Mouse (Mus musculus): ENCODE measurements at regions not wholly inside any gene's neighbourhood (a gene's known extent, or its start where the extent isn't known, plus 50 kb on each side); places are given as distances from the start of the nearest gene placed in this dataset.

DNA sequence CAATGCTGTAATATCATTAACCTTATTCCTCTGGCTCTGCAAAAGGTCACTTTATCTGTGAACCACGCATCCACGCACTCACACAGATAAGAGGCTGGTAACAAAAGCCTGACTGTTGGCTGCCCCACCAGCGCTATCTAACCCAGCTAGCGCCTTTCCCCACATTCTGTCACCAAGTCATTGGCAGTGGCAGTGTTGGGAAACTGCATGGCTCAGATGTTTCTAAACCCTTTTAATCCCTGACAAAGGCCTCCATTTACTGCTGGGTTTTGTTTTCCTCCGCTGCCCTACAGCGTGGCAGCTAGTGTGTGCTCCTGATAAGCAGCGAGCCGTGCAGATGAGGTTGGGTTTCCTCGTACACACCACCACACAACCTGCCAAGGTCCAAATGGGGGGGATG lies 55.7 kb downstream of the Id4 start:
- H3K4me3 ChIP-seq (ENCODE audit: low read length), result no peak overlapping the region
- peak; percentile 46; the same call in 1 of the 2 replicates for ATAC-seq (ENCODE audit: low FRiP score, low TSS enrichment)
- 52% methylated on average over 9 of the region's 9 CpGs for WGBS
- no peak overlapping the region; the same call in 1 of the 2 replicates for H3K27ac ChIP-seq (ENCODE audit: low read depth, low read length)
- no peaks in the 10 kb centered on the region for H3K36me3 ChIP-seq (ENCODE audit: control insufficient read depth, insufficient read depth, low read length)
- no peaks in the 10 kb centered on the region for H3K27me3 ChIP-seq (ENCODE audit: control insufficient read depth, insufficient read depth, low read length)
- H3K9ac ChIP-seq (ENCODE audit: low read depth, low read length), result no peak overlapping the region
- no peaks in the 10 kb centered on the region for H3K9me3 ChIP-seq (ENCODE audit: control insufficient read depth, low read length)
- 0 out of 2 replicates have a peak, but pooled peaks cover 2% of the 10 kb centered on the region for H3K4me1 ChIP-seq (ENCODE audit: control insufficient read depth, insufficient read depth, low read length)
- no peak overlapping the region for H3K4me2 ChIP-seq (replicated peaks; ENCODE audit: low read depth, low read length)

DNA sequence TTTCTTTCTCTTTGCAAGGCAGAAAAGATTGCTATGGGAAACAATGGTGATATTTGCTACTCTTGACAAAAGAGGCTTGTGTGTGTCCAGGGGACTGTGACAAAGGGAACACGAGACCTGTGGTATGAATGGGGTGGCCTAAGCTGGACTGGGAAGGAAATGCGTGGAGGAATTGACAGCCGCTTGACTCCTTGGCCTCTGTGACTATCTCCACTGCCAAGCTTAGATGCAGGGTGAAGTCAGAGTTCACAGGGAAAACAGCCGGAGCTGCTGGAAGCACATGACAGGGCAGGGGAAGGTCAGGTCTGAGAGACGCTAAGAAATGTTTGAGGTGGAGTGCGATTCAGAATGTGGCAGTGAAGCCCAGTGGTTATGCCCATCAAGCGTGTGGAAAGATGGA lies 56.4 kb downstream of the Id4 start:
- Histone ChIP-seq H3K4me2 (replicated peaks; ENCODE audit: low read depth, low read length) (no peak overlapping the region), H3K27ac (ENCODE audit: low read depth, low read length) (no peak overlapping the region), H3K4me1 (ENCODE audit: control insufficient read depth, insufficient read depth, low read length) (0 out of 2 replicates have a peak, but pooled peaks cover 2% of the 10 kb centered on the region), H3K4me3 (ENCODE audit: low read length) (no peak overlapping the region), H3K27me3 (ENCODE audit: control insufficient read depth, insufficient read depth, low read length) (no peaks in the 10 kb centered on the region), H3K9ac (ENCODE audit: low read depth, low read length) (no peak overlapping the region), H3K9me3 (ENCODE audit: control insufficient read depth, low read length) (no peaks in the 10 kb centered on the region), H3K36me3 (ENCODE audit: control insufficient read depth, insufficient read depth, low read length) (no peaks in the 10 kb centered on the region)
- WGBS, result 43% methylated on average over 7 of the region's 7 CpGs
- no peak for ATAC-seq (ENCODE audit: low FRiP score, low TSS enrichment)

DNA sequence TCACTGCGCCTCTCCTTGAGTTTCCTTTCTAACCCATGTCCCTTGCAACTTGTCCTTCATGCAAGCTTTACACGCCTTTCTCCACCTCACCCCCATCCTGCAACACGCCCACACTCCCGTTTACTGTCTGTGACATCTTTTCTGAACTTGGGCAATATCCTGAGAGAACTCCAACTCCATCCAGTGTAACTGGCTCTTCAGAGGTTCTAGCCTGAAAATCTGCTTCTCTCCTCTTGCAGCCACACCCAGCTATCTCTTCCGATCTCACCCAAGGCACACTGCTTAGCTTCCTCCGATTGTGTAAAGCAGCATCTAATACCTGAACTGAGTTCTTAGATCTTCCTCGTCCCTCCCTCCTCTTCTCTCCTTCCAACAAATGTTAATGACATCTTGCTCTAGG lies 58.0 kb downstream of the Id4 start:
- H3K9ac ChIP-seq (ENCODE audit: low read depth, low read length), result no peak overlapping the region
- no peak overlapping the region for H3K27ac ChIP-seq (ENCODE audit: low read depth, low read length)
- H3K4me3 ChIP-seq (ENCODE audit: low read length), result no peak overlapping the region
- H3K9me3 ChIP-seq (ENCODE audit: control insufficient read depth, low read length), result no peaks in the 10 kb centered on the region
- no peak for ATAC-seq (ENCODE audit: low FRiP score, low TSS enrichment)
- H3K4me1 ChIP-seq (ENCODE audit: control insufficient read depth, insufficient read depth, low read length), result 0 out of 2 replicates have a peak, but pooled peaks cover 2% of the 10 kb centered on the region
- no peak overlapping the region for H3K4me2 ChIP-seq (replicated peaks; ENCODE audit: low read depth, low read length)
- no peaks in the 10 kb centered on the region for H3K36me3 ChIP-seq (ENCODE audit: control insufficient read depth, insufficient read depth, low read length)
- no peaks in the 10 kb centered on the region for H3K27me3 ChIP-seq (ENCODE audit: control insufficient read depth, insufficient read depth, low read length)
- 66% methylated on average over 7 of the region's 7 CpGs for WGBS

DNA sequence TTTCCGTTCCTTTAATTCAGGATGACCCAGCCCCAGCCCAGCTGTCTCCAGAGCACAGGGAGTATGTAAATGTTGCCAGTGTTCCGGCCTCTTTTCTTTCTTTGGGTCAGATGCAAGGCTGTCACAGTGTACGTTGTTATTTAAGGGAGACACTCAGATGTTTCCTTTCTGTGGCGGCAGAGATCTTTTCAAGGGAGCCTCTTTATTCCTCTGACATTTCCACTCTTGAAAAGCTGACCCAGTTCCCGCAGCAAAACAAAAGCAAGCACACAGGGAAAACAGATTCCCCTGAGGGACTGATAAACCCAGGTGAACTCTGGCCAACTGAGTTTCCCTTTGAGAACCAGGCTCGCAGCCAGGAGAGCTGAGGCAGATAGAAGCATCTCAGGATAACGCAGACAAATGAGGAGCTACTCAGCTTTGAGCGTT lies 63.3 kb downstream of the Id4 start:
- 16% methylated on average over 8 of the region's 8 CpGs for WGBS
- Histone ChIP-seq H3K4me2 (replicated peaks; ENCODE audit: low read depth, low read length) (0 out of 2 replicates have a peak overlapping the region, but pooled peaks have one; percentile 10), H3K27me3 (ENCODE audit: control insufficient read depth, insufficient read depth, low read length) (no peaks in the 10 kb centered on the region), H3K4me1 (ENCODE audit: control insufficient read depth, insufficient read depth, low read length) (no peaks in the 10 kb centered on the region), H3K36me3 (ENCODE audit: control insufficient read depth, insufficient read depth, low read length) (no peaks in the 10 kb centered on the region), H3K27ac (ENCODE audit: low read depth, low read length) (no peak overlapping the region), H3K9ac (ENCODE audit: low read depth, low read length) (no peak overlapping the region), H3K9me3 (ENCODE audit: control insufficient read depth, low read length) (no peaks in the 10 kb centered on the region), H3K4me3 (ENCODE audit: low read length) (no peak overlapping the region)
- ATAC-seq (ENCODE audit: low FRiP score, low TSS enrichment), result no peak

DNA sequence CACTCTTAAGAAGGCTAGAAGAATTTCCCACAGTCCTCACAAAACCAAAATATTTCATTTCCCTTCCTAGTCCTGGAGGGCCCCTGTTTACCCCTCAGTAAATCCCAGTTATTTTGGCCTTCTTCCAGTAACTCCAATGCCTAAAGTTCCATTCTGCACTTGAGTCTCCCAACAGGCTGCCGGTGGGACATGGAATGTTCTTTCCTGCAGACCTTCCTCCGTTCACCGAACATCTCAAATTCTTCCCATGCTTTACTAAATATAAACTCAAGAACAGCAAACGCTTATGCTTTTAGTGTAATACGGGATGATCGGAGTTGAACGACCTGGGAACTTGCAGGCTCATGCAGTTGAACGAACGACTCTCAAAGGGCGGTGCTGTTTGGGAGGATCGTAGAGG lies 69.6 kb downstream of the Id4 start:
- Histone ChIP-seq H3K9ac (ENCODE audit: low read depth, low read length) (no peak overlapping the region), H3K27me3 (ENCODE audit: control insufficient read depth, insufficient read depth, low read length) (no peaks in the 10 kb centered on the region), H3K36me3 (ENCODE audit: control insufficient read depth, insufficient read depth, low read length) (no peaks in the 10 kb centered on the region), H3K4me3 (ENCODE audit: low read length) (no peak overlapping the region), H3K4me1 (ENCODE audit: control insufficient read depth, insufficient read depth, low read length) (no peaks in the 10 kb centered on the region), H3K27ac (ENCODE audit: low read depth, low read length) (no peak overlapping the region), H3K4me2 (replicated peaks; ENCODE audit: low read depth, low read length) (no peak overlapping the region), H3K9me3 (ENCODE audit: control insufficient read depth, low read length) (no peaks in the 10 kb centered on the region)
- no peak for ATAC-seq (ENCODE audit: low FRiP score, low TSS enrichment)
- 76% methylated on average over 11 of the region's 11 CpGs for WGBS

DNA sequence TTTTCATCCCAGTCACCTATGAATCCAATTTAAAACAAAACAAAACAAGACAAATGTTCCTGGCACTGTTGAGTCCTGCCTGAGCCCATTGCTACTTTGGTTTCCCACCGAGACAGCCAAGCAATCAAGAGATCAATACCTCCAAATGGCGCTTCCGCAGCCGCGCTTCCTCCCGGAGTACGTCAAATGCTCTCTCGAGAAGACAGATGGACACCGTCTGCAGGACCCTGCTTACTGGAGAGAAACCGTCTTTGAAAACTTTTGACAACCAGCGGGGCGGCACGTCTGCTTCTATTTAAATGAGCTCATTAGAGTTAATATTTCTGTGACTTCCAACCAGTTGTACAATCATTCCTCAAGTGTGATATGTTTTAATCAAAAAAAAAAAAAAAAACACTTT lies 75.1 kb downstream of the Id4 start:
- H3K27me3 ChIP-seq (ENCODE audit: control insufficient read depth, insufficient read depth, low read length), result no peaks in the 10 kb centered on the region
- no peaks in the 10 kb centered on the region for H3K9me3 ChIP-seq (ENCODE audit: control insufficient read depth, low read length)
- 47% methylated on average over 13 of the region's 13 CpGs for WGBS
- no peak overlapping the region for H3K4me3 ChIP-seq (ENCODE audit: low read length)
- H3K36me3 ChIP-seq (ENCODE audit: control insufficient read depth, insufficient read depth, low read length), result no peaks in the 10 kb centered on the region
- no peaks in the 10 kb centered on the region for H3K4me1 ChIP-seq (ENCODE audit: control insufficient read depth, insufficient read depth, low read length)
- ATAC-seq (ENCODE audit: low FRiP score, low TSS enrichment), result no peak
- no peak overlapping the region for H3K27ac ChIP-seq (ENCODE audit: low read depth, low read length)
- no peak overlapping the region for H3K9ac ChIP-seq (ENCODE audit: low read depth, low read length)
- no peak overlapping the region for H3K4me2 ChIP-seq (replicated peaks; ENCODE audit: low read depth, low read length)

DNA sequence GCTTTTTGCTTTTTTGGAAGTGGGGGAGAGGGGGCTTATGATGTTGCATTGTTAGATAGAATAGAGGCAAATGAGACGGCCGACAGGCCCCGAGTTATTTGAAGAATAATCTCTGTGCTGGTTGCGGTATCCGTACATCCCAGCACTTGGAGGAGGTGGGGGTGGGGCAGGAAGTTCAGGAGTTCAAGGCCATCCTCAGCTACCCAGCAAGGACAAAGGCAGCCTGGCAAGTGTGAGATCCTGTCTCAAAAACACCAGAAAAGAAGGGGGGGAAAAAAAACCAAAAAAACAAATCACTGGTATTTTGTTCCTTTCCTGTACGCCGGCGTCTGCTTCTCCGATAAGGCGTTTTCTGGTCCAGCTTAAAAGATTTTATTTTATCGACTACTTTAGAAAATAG lies 75.6 kb downstream of the Id4 start:
- Histone ChIP-seq H3K4me3 (ENCODE audit: low read length) (no peak overlapping the region), H3K4me2 (replicated peaks; ENCODE audit: low read depth, low read length) (no peak overlapping the region), H3K9ac (ENCODE audit: low read depth, low read length) (no peak overlapping the region), H3K27ac (ENCODE audit: low read depth, low read length) (no peak overlapping the region), H3K36me3 (ENCODE audit: control insufficient read depth, insufficient read depth, low read length) (no peaks in the 10 kb centered on the region), H3K4me1 (ENCODE audit: control insufficient read depth, insufficient read depth, low read length) (no peaks in the 10 kb centered on the region), H3K27me3 (ENCODE audit: control insufficient read depth, insufficient read depth, low read length) (no peaks in the 10 kb centered on the region), H3K9me3 (ENCODE audit: control insufficient read depth, low read length) (no peaks in the 10 kb centered on the region)
- no peak for ATAC-seq (ENCODE audit: low FRiP score, low TSS enrichment)
- 83% methylated on average over 11 of the region's 11 CpGs for WGBS

DNA sequence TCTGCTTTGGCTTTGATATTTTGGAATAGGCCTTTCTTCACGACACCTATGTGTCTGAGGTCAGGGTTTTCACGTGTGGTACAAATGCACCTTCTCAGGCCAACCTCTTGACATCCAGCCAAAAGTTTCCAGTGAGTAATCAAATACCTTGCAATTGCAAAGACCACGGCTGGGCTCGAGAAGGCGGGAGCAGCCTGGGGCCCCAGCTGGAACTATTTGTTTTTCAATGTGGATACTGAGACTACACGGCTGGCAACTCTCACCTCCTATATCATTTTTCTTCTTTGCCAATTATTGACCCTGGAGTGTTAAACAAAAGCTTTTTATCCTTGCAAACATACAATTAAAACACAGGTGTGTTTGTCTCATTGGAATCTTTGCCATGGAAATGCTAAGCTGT lies 77.5 kb downstream of the Id4 start:
- H3K9ac ChIP-seq (ENCODE audit: low read depth, low read length), result no peak overlapping the region
- H3K27me3 ChIP-seq (ENCODE audit: control insufficient read depth, insufficient read depth, low read length), result no peaks in the 10 kb centered on the region
- no peaks in the 10 kb centered on the region for H3K9me3 ChIP-seq (ENCODE audit: control insufficient read depth, low read length)
- no peak for ATAC-seq (ENCODE audit: low FRiP score, low TSS enrichment)
- no peaks in the 10 kb centered on the region for H3K4me1 ChIP-seq (ENCODE audit: control insufficient read depth, insufficient read depth, low read length)
- H3K4me2 ChIP-seq (replicated peaks; ENCODE audit: low read depth, low read length), result no peak overlapping the region
- WGBS, result 43% methylated on average over 6 of the region's 6 CpGs
- no peak overlapping the region for H3K27ac ChIP-seq (ENCODE audit: low read depth, low read length)
- no peak overlapping the region for H3K4me3 ChIP-seq (ENCODE audit: low read length)
- no peaks in the 10 kb centered on the region for H3K36me3 ChIP-seq (ENCODE audit: control insufficient read depth, insufficient read depth, low read length)

DNA sequence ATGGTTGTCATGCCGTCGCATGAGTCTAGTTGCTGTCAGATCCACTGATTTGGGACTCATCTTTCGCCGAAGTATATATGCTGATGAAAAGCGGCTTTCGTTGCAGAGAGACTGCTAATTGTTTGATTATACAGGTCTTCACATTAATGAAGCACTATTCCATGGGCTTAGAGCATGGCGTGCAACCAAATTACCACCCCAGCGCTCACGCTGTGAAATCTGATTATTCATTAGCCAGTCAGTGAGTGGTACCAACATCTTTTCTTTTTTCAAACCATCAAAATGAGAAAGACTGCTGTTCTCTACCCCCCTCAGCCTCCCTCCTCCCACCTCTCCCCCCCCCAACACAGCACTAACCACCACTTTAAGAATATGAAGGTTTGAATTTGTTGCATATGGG lies 89.1 kb downstream of the Id4 start:
- WGBS, result 84% methylated on average over 9 of the region's 9 CpGs
- no peaks in the 10 kb centered on the region for H3K36me3 ChIP-seq (ENCODE audit: control insufficient read depth, insufficient read depth, low read length)
- no peak overlapping the region for H3K4me3 ChIP-seq (ENCODE audit: low read length)
- no peaks in the 10 kb centered on the region for H3K4me1 ChIP-seq (ENCODE audit: control insufficient read depth, insufficient read depth, low read length)
- H3K9me3 ChIP-seq (ENCODE audit: control insufficient read depth, low read length), result no peaks in the 10 kb centered on the region
- H3K4me2 ChIP-seq (replicated peaks; ENCODE audit: low read depth, low read length), result no peak overlapping the region
- no peak overlapping the region for H3K9ac ChIP-seq (ENCODE audit: low read depth, low read length)
- H3K27ac ChIP-seq (ENCODE audit: low read depth, low read length), result no peak overlapping the region
- no peaks in the 10 kb centered on the region for H3K27me3 ChIP-seq (ENCODE audit: control insufficient read depth, insufficient read depth, low read length)
- no peak for ATAC-seq (ENCODE audit: low FRiP score, low TSS enrichment)

DNA sequence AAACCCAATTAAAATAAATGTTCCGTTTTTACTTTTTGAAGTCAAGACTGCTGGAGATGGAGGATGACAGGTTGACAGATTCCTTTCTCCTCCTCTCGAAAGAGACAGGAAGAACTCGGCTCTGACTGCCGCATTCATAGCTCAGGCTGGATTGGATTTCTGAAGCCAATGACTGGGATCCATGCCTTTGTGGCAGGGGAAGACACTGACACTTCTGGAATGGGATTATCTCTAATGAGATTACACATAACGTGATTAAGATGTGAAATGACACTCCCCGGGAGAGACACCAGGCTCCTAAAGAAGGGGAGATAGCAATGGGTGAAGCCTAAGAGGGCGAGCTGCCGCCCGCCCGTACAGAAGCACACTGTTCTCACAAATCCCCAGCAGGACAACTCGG lies 89.9 kb downstream of the Id4 start:
- Histone ChIP-seq H3K4me3 (ENCODE audit: low read length) (no peak overlapping the region), H3K4me2 (replicated peaks; ENCODE audit: low read depth, low read length) (no peak overlapping the region), H3K27me3 (ENCODE audit: control insufficient read depth, insufficient read depth, low read length) (no peaks in the 10 kb centered on the region), H3K9ac (ENCODE audit: low read depth, low read length) (no peak overlapping the region), H3K9me3 (ENCODE audit: control insufficient read depth, low read length) (no peaks in the 10 kb centered on the region), H3K4me1 (ENCODE audit: control insufficient read depth, insufficient read depth, low read length) (no peaks in the 10 kb centered on the region), H3K36me3 (ENCODE audit: control insufficient read depth, insufficient read depth, low read length) (no peaks in the 10 kb centered on the region), H3K27ac (ENCODE audit: low read depth, low read length) (no peak overlapping the region)
- WGBS, result 72% methylated on average over 11 of the region's 11 CpGs
- ATAC-seq (ENCODE audit: low FRiP score, low TSS enrichment), result no peak

Data from kidney, embryonic 14.5 days (tissue).